Mouse (Mus musculus) c-Kit-positive CD71-negative TER-119-negative erythroid progenitor cells, embryonic 14.5 days (primary cell): ENCODE measurements around the gene Cideb.

Experiments used
- DNase-seq: peaks from one replicate; pipeline ENCODE4 v3.0.0-alpha.2; 2013; ENCODE audit warnings: low read depth

Cideb gene

DNA sequence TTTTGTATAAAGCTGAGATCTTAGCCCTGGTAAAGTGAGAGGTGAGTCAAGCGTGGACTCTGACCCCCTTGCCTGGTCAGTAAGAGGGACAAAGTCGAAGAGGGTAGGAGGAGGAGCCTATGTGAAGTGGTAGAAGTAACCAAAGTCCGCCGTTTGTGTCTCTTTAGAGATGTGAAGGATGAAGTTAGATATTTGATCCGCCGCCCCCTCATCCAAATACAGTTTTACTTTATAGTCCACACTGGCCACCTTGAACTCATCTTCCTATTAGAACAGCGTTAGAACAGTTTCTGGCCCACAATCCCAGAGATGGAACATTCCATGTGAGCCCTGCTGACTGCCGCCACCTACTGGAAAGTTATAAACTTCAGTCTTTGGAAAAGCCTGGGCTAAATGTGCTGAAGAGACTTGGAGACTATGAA lies at the start of gene Cideb:
Gene Cideb, minus strand, starts transcription at position 96 of the 422 bp plus-strand sequence.
- no peak for DNase-seq

DNA sequence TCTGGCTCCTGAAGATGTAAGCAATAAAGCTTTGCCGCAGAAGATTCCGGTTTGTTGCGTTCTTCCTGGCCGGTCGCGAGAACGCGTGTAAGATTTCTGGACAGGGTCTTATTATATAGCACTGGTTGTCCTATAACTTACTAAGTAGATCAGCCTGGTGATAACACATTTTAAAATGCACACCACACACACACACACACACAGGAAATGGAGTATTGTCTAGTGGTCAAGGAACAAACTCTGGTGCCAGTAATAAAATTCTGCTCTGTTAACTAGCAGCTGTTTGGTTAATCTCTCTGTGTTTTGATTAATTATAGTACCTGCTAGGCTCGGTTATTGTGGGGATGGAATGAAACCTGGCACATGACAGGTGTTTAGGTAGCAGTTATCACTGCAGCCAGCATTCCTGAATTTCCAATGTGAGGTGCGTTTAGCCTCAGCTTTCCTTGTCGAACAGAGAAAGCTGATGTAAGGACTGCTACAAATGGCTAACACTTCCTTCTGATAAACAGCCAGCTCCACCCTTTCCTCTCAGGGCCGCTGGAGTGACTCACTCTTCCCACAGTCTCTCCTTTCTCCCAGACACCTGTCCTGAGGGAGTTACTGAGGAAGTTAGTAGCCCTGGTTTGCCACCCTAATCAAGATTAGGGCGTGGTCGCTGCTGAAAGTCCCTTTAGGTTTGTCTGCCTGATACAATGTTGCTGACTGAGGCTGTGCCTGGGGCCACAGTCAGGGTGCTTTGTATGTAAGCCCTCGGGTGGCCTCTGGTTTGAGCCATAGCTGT lies 37.3 kb upstream of the Cideb start:
- DNase-seq, result peak; percentile 43

DNA sequence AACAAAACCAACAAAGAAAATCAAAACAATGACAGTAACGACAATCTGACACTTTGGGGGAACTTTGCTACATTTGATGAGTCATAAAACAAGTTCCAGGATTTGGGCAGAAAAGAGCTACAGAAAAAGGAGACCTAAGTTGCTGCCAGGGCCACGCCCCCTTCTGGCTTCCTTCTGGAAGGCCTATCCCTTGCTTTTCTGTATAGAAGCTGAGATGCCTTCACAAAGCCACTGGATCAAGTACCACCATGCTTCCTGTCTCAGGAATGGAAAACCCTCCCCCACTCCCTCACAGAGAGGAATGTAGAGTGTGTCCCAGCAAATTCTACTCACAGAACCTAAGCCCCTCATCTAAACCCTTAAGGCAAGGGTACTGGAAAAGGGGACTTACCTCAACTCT lies 35.7 kb upstream of the Cideb start:
- no peak for DNase-seq

DNA sequence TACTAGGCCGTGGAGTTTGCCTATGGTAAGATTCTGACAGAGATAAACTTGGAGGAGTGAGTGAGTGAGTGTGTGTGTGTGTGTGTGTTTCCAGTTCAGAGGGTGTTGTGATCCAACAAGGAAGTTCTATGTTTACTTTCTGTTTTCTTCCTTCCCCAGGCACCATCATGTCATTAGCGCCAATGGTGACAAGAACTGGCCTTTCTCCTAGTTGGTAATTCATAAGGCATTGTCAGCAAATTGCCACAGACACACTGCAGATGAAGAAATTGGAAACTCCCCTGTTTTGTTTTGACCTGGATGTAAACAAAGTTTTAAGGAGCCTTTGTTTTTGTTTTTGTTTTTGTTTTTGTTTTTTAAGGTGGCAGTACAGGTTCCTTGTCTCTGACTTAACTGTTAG lies 35.2 kb upstream of the Cideb start:
- DNase-seq, result no peak

DNA sequence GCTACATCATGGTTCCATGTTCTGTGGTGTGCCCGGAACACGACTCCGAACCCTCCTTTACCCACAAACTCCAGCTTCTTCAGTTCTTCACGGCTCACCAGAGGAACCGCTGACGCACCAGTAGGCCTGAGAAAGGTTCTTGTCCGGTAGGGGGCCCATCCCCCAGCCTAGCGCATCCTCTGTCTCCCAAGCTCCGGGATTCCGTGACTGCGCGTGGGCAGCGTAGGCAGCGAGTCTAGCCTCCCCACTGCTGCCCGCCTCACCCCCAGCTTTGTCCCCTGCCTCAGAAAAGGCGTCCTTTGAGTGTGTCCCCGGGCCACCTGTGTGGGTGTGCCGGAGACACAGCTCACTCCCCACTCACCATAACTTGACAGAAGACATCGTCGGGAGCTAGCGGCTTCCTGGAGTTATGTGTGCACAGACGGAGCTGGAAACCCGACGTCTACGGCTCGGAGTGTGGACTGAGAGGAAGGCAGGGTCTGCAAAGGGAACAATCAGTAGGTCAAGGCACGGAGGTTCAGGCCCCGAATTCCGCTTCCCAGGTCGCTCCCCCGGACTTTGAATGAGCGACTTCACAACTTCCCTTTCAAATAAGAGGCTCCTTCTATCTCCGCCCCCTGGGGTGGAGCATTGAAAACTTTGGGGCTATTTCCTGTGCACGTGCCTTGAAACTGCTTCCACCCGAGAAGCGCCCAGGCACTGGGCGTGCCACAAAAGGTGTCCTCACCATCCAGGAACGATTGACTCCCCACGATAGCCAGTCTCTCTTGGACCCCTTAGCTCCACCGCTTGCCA lies 30.2 kb upstream of the Cideb start, which contains the start of gene Ripk3:
Gene Ripk3, minus strand, starts transcription at position 610 of the 795 bp plus-strand sequence.
- peak; percentile 74 for DNase-seq

DNA sequence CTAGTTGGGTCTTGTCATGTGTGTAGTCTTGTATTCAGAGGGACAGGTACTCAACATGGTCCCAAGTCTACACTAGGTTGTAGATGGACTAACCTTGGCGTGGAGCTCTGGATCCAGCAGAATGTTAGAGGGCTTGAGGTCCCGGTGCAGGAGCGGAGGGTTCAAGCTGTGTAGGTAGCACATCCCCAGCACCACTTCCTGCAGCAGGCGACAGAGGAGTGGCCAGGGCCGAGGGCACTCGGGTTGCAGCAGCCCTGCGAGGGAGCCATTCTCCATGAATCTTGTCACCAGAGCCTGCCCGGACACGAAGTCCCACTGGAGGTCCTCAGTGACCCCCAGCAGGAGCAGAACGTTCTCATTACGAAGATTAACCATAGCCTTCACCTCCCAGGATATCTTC lies 29.5 kb upstream of the Cideb start:
- DNase-seq, result no peak

DNA sequence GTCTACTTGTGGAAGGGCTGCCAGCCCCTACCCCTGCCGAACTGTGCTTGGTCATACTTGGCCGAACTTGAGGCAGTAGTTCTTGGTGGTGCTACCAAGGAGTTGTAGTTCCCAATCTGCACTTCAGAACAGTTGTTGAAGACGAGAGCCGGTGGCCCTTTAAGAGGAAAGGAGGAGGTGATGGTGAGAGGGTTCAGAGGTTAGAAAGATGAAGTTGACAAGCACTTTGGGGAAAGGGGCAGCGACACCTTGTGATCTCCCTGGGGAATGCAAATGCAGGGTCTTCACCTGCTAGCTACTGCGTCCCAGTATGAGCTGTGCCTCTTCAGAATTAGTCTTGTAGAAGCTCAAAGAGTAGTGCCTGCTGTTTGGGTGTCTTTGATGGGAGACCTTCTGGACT lies 26.9 kb upstream of the Cideb start:
- no peak for DNase-seq

DNA sequence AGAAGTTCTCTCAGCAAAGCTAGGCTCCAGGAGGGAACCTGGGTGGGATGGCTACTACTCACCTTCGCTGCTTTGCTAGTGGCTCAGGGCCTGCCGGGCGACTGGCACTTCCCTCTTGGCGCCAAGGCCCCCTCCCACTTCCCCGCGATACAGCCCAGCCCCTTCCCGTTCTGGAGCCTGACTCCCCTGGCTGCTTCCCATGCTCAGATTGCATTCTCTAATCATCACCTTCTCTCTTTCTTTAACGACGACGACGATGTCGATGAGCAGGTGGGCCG lies 25.6 kb upstream of the Cideb start, which contains the start of gene Adcy4:
Gene Adcy4, minus strand, starts transcription at position 138 of the 278 bp plus-strand sequence.
- DNase-seq, result no peak

DNA sequence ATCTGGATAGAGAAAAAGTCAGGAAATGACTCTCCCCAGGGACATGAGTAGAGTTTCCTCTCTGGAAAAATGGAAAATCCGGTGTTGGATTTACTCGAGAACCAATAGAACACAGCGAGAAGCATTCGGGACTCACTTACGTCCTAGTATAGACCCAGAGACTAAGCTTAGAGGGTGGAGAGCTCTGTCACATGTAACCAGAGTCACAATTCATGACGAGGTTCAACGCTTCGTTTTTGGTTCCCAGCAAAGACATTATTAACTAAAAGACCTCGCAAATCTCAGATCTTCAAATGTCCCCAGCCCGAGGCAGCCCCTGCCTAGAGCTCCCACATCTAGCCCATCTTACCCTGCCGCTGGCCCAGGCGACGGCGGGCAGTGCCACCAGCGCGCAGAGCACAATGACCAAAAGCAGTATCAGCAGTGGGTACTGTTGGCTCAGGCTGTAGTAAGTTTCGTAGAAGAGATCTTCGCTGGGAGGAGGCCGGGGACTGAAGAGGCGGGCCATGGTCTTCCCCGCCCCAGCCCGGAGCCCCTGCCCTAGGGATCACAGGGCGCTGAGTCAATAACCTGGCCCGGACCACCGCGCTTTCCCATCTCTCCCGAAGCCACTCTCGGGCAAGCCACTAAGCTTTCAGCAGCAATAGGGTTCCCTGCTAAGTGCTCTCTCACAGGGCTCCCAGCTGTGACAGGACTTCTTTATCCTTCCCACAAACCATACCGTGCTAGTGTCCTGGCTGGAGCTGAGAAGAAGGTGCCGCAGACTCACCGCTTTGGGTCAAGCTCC lies 25.1 kb upstream of the Cideb start:
- DNase-seq, result no peak

DNA sequence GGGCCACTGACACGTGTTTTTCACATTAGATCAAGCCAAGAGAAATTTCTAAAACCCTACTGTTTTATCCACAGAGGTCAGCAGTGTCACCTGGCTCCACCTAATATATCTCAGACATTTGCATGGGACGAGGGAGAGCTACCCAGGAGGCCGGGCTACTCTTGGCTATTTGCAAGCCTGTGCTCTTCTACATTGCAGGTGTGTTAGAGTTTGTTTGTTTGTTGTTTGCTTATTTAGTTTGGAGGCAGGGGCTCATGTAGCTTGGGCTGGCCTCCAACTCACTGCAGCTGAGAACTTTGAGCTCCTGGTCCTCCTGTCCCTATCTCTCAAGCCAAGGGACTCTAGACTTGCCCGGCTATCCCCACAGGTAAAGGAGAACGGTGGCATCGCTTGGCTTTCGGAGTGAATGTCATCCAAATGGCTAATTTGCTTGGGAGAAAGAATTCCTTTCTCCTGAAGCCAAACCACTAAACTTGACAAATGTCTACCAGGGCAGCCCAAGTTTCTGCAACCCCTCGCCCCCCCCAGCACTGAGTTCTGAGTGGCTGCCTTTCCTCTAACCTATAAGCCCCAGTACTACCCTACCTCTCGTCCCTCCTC lies 24.2 kb upstream of the Cideb start:
- DNase-seq, result no peak

DNA sequence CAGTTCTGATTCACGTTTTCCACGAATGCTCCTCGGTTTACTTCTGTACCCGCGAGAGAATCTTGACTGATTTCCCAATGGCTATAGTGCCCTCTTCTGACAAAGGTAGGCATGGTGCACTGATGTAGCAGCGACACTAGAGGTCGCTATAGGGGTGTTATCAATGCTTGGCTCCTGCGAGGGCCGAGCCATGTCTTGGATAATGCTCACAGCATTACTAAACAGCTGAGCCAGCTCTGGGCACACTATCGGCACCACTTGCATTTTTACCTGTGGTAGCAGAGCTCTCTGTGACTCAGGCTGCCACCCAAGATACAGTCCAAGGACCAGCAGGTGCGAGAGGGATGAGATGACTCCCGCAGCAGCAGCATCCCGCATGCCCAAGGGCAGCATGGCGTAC lies 23.1 kb upstream of the Cideb start:
- no peak for DNase-seq

DNA sequence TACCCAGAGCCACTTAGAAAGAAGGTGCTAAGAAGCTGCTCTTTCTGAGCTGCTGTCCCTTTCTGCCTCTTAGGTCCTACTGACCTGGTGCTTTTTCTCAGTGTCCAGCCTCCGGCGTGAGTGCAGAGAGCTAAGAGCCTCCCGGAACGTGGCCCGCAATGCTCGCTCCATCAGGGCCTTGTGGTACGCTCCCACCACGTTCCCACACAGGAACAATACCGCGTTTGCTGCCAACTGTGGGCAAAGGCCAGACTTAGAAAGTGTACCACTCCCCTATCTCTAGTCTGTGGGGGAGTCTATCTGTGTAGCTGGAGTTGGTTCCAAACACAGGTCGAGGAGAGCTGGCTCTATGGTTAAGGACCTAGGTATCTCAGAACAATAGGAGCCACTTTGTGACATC lies 22.5 kb upstream of the Cideb start:
- no peak for DNase-seq

DNA sequence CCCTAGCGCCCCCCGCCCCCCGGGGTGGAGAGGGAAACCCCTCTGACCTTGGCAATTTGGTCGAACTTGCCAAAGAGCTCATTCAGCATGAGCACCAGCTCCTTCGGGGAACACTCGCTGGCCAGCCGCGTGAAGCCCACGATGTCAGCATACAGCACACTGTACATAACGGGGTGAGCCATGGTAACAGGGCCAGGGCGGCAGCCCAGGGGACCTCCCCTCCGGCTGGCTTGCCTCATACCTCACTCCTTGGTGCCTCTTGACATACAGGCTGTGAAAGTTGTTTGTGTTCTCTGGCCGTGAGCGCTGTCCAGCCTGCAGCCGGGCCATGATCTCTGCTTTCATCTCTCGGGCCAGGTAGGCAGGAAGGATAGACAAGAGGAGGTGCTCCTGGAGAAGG lies 21.4 kb upstream of the Cideb start:
- no peak for DNase-seq

DNA sequence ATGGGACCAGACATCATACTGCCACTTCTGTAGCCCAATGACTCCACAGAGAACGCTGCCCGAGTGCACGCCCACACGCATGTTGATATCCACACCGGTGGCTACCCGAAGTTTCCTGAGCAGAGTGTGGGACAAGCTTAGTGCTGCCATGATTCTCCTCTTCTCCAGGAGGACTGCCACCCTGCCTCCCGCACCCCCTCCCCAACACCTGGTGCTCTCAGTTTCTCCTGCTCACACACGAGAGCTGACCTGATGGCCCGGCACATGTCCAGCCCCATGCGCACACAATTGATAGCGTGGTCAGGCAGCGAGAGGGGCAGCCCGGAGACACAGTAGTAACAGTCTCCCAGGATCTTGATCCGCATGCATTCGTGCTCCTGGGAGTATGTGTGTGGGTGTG lies 20.4 kb upstream of the Cideb start:
- no peak for DNase-seq

DNA sequence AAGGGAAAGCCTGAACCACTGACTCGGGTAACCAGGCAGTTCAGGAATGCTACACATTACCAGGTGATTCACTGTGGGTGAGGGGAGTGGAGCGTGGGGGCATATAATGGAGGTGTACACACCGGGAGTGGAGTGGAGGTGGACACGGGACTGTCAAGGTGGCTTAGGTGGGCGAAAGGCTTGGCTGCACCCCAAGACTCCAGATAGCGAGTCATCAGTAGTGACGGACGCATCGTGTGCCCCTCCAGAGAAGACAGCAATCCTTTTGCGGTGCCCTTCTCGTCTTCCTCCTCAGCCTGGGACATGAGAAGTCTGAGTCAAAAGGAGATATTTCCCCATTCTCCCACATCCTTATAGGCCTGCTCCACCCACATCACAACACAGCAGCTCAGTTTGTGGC lies 19.5 kb upstream of the Cideb start:
- DNase-seq, result no peak

DNA sequence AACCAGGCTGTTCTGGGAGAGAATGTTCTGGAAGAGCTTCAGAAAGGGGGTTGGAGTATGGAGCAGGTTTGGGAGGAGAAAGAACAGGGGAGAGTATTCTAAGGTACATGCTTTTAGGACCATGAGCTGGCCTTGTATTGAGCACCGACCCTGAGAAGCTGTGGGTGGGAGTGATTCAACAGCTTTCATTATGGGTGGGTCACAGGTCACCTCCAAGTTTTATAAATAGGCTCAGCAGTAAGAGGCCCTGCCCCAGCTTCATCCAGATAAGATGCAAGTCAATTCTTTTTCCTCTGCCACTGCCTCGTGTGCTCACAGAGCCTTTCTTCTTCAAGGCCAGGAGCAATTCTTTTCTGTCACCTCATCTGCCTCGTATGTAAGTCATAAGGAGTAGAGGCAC lies 18.9 kb upstream of the Cideb start:
- no peak for DNase-seq

DNA sequence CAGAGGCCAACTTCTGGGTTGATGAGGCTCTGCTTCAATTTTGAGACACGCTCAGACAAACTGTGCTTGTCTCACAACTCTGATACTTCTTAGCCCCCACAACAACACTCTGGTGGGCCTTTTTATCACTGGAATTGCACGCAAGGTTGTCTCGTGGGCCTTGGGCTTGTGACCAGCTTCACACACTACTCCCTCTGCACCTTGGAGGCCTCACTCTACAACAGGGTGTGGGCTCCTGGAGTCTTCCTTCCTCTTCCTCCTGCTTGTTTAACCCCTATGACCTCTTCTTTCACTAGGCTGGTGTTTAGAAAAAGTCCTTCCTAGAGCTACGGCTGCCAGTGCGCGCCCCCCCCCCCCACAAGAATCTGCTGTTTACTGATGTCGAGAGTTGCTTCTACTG lies 18.5 kb upstream of the Cideb start:
- DNase-seq, result no peak

DNA sequence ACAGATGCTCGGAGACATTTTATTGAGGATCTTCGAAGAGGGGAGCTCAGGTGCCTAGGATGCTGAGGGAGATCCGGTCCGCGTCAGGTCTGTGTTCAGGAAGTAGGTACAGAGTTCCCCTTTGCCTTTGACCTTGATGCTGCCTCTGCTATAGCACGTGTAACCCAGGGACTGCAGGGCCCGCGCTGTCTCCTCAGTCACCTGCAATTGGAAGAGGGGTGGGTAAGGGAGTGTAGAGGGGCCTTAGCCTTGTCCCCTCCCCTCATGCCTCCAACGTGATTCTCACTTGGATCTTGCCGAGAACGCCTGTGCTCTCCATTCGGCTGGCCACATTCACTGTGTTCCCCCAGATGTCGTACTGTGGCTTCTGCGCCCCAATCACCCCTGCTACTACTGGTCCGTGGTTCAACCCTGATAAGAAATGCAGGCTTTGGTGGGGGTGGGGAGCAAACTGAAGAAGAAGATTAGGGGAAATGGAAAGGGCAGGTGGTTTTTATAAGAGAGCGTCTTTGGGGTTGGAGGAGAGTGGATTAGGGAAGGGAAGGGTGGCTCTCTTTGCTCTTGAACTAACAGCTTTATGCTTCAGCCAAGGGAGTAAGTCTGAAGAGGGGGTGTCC lies 10.9 kb upstream of the Cideb start:
- no peak for DNase-seq

DNA sequence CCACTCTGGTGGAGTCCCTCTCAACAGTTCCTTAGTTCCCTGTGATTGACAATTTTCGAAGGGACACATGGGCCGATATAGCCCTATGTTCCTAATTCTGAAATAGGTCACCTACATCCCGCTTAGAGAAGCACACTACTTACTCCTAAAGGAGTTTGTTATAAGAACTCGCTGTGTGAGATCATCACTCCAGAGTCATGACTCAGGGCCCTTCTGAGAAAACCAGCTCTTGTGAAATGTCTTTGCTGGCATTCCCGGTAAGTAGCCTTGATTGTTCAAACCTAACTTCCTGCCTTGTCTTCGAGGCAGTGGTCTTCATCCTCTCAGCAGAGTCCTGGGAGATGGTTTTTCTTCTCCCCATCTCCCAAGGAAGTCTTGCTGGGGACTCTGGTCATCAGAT lies 10.3 kb upstream of the Cideb start:
- DNase-seq, result no peak

DNA sequence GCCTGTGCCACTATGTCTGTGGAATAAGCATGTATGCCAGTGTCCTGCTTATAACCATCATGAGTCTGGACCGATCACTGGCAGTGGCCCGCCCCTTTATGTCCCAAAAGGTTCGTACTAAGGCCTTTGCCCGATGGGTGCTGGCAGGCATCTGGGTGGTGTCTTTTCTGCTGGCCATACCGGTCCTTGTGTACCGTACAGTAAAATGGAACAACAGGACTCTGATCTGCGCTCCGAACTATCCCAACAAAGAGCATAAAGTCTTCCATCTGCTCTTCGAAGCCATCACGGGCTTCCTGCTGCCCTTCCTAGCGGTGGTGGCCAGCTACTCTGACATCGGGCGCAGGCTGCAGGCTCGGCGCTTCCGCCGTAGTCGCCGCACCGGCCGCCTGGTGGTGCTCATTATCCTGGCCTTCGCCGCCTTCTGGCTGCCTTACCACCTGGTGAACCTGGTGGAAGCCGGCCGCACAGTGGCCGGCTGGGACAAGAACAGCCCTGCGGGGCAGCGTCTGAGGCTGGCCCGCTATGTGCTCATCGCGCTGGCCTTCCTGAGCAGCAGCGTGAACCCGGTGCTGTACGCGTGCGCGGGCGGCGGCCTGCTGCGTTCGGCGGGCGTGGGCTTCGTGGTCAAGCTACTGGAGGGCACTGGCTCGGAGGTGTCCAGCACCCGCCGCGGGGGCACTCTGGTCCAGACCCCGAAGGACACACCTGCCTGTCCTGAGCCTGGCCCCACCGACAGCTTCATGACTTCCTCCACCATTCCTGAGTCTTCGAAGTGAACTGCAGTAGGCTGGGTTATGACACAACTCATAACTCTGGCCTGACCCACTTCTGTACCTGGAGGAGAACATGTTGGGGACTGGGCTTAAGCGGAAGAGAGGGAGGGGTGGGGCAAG lies 9.5 kb upstream of the Cideb start:
- no peak for DNase-seq

DNA sequence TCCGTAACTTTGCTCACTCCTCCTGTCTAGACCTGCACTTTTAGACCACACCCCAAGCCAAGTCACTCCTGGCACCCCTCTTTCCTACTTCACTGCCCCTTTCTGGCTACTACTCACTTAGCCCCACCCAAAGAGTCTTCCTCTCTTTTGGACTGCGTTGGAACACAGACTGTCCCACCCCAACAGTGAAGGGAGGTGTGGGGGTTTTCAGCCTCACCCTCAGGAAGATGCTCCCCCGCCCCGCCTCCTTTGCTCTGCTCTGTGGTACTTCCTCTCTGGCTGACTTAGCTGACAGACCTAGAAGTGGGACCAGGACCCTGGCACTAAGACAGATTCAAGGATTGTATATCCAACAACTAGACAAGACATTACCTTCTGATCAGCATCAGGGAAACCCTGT lies 7.4 kb upstream of the Cideb start, which contains the start of gene Ltb4r1:
Gene Ltb4r1, plus strand, starts transcription at position 267 of the 400 bp plus-strand sequence.
- no peak for DNase-seq
